Mouse (Mus musculus): Measurements from ENCODE around the gene Taf10. TPM values are rescaled to one million over a fixed set of nuclear protein-coding genes. Genes with fewer than 3 reads are reported as not detected.
"Not testable (repeated sequence)": the region's sequence is repeated elsewhere in the genome, so short reads cannot be mapped to it uniquely, and the experiment has no call there.

Taf10 gene
- polyA plus RNA-seq, 1 experiment from 2014 or later = 136 TPM

- H3K36me3 ChIP-seq = peaks cover 51% of the 10 kb centered on the region
- peak within 1 kb of the TSS; percentile 90 for H3K4me3 ChIP-seq
- WGBS = 0% methylated on average over 30 of the region's 30 CpGs
- H3K9ac ChIP-seq = peak within 1 kb of the TSS; percentile 98
- H3K9me3 ChIP-seq = no peaks in the 10 kb centered on the region
- H3K27me3 ChIP-seq = no peaks in the 10 kb centered on the region
- peaks cover 40% of the 10 kb centered on the region for H3K4me1 ChIP-seq
- ATAC-seq (ENCODE audit: borderline replicate concordance, extremely low read depth, low FRiP score, low TSS enrichment) = peak; percentile 0; the same call in 1 of the 2 replicates
- peak within 1 kb of the TSS; percentile 73 for H3K4me2 ChIP-seq
- H3K27ac ChIP-seq = peak within 1 kb of the TSS; percentile 94
These were observed 7.1 kb downstream of the Taf10 start, which contains the start of gene Rrp8 for GRCm38 (mm10) chr7:105736911-105737521. Gene Rrp8, minus strand, starts transcription at chr7:105737385.

- whole genome bisulfite sequencing = under 1% methylated on average over 62 of the region's 62 CpGs
- peak within 1 kb of the TSS; percentile 73 for H3K4me2 ChIP-seq
- peak within 1 kb of the TSS; percentile 90 for H3K4me3 ChIP-seq
- H3K36me3 ChIP-seq = peaks cover 51% of the 10 kb centered on the region
- H3K27me3 ChIP-seq = no peaks in the 10 kb centered on the region
- peaks cover 40% of the 10 kb centered on the region for H3K4me1 ChIP-seq
- H3K9ac ChIP-seq = peak within 1 kb of the TSS; percentile 98
- H3K9me3 ChIP-seq = no peaks in the 10 kb centered on the region
- peak; percentile 96 for ATAC-seq (ENCODE audit: borderline replicate concordance, extremely low read depth, low FRiP score, low TSS enrichment)
- peak within 1 kb of the TSS; percentile 94 for H3K27ac ChIP-seq
These were observed 7.8 kb downstream of the Taf10 start, which contains the start of gene Ilk for GRCm38 (mm10) chr7:105736264-105736901. Gene Ilk, plus strand, starts transcription at chr7:105736592.

DNA sequence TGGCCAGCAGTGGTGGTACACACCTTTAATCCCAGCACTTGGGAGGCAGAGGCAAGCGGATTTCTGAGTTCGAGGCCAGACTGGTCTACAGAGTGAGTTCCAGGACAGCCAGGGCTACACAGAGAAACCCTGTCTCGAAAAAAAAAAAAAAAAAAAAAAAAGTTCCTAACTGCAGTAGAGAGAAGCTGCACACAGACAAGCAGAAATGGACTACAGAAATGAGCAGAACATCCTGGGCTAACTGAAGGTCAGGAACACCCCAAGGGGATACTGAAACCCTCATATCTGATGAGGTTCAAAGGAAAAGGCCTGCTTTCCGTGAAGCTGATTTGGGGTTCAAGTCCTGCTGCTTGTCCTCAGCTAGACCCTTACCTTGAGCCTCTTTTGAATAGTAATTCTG lies 8.7 kb downstream of the Taf10 start:
- H3K27me3 ChIP-seq; H3K27ac ChIP-seq; ATAC-seq (ENCODE audit: borderline replicate concordance, extremely low read depth, low FRiP score, low TSS enrichment); H3K9me3 ChIP-seq: not testable (repeated sequence)
- Histone ChIP-seq H3K4me2 (peak overlapping the region; percentile 73), H3K9ac (peak overlapping the region; percentile 98), H3K36me3 (peaks cover 49% of the 10 kb centered on the region), H3K4me3 (peak overlapping the region; percentile 90), H3K4me1 (peaks cover 40% of the 10 kb centered on the region)
- 32% methylated on average over 4 of the region's 4 CpGs for WGBS

DNA sequence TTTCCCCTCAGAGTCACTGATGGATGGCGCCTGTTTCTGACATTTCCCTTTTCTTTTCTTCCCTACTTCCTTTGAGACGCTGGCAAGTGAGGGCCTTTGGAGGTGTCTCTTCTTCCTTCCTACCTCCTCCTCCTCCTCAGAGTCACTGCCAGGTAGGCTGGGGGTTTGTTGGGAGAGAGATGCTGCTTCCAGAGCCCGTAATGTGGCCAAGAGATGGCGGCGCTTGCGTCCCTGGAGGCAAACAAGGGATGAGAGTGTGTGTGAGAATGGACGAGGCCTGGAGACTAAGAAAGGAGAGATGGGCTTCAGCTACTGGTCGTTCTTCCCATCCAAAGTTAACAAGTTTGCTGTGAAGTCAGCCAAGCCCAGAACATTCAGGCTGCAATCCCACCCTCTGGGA lies 9.3 kb downstream of the Taf10 start:
- 77% methylated on average over 8 of the region's 8 CpGs for WGBS

GRCm38 (mm10) chr7:105733836-105734235 lies 10.3 kb downstream of the Taf10 start:
- Histone ChIP-seq H3K27ac (no peak overlapping the region), H3K4me2 (no peak overlapping the region), H3K4me3 (no peak overlapping the region), H3K9ac (no peak overlapping the region), H3K9me3 (no peaks in the 10 kb centered on the region), H3K27me3 (no peaks in the 10 kb centered on the region), H3K4me1 (peaks cover 26% of the 10 kb centered on the region), H3K36me3 (peaks cover 45% of the 10 kb centered on the region)
- WGBS = 94% methylated on average over 11 of the region's 11 CpGs
- ATAC-seq (ENCODE audit: borderline replicate concordance, extremely low read depth, low FRiP score, low TSS enrichment) = no peak

More for the DNA sequence above, 9.3 kb downstream of the Taf10 start:
- no peak for ATAC-seq (ENCODE audit: borderline replicate concordance, extremely low read depth, low FRiP score, low TSS enrichment)
- Histone ChIP-seq H3K9me3 (no peaks in the 10 kb centered on the region), H3K4me3 (peak overlapping the region; percentile 90; the same call in 1 of the 2 replicates), H3K36me3 (peaks cover 43% of the 10 kb centered on the region), H3K4me2 (peak overlapping the region; percentile 73), H3K27me3 (no peaks in the 10 kb centered on the region), H3K9ac (0 out of 2 replicates have a peak overlapping the region, but pooled peaks have one; percentile 98), H3K27ac (no peak overlapping the region), H3K4me1 (peaks cover 34% of the 10 kb centered on the region)

- Histone ChIP-seq H3K27ac (no peak overlapping the region), H3K9ac (no peak overlapping the region), H3K4me1 (no peaks in the 10 kb centered on the region), H3K4me2 (no peak overlapping the region), H3K36me3 (peaks cover 36% of the 10 kb centered on the region), H3K27me3 (no peaks in the 10 kb centered on the region), H3K4me3 (no peak overlapping the region), H3K9me3 (no peaks in the 10 kb centered on the region)
- WGBS = 79% methylated on average over 6 of the region's 6 CpGs
- ATAC-seq (ENCODE audit: borderline replicate concordance, extremely low read depth, low FRiP score, low TSS enrichment) = no peak
These were observed 15.3 kb downstream of the Taf10 start for GRCm38 (mm10) chr7:105728701-105729428.

- H3K9me3 ChIP-seq = no peaks in the 10 kb centered on the region
- H3K4me3 ChIP-seq = no peak overlapping the region
- no peaks in the 10 kb centered on the region for H3K4me1 ChIP-seq
- peaks cover 17% of the 10 kb centered on the region for H3K36me3 ChIP-seq
- ATAC-seq (ENCODE audit: borderline replicate concordance, extremely low read depth, low FRiP score, low TSS enrichment) = no peak
- H3K4me2 ChIP-seq = no peak overlapping the region
- H3K27ac ChIP-seq = no peak overlapping the region
- H3K27me3 ChIP-seq = no peaks in the 10 kb centered on the region
- WGBS = 96% methylated on average over 4 of the region's 4 CpGs
- no peak overlapping the region for H3K9ac ChIP-seq
These were observed 17.2 kb downstream of the Taf10 start for GRCm38 (mm10) chr7:105726980-105727325.

DNA sequence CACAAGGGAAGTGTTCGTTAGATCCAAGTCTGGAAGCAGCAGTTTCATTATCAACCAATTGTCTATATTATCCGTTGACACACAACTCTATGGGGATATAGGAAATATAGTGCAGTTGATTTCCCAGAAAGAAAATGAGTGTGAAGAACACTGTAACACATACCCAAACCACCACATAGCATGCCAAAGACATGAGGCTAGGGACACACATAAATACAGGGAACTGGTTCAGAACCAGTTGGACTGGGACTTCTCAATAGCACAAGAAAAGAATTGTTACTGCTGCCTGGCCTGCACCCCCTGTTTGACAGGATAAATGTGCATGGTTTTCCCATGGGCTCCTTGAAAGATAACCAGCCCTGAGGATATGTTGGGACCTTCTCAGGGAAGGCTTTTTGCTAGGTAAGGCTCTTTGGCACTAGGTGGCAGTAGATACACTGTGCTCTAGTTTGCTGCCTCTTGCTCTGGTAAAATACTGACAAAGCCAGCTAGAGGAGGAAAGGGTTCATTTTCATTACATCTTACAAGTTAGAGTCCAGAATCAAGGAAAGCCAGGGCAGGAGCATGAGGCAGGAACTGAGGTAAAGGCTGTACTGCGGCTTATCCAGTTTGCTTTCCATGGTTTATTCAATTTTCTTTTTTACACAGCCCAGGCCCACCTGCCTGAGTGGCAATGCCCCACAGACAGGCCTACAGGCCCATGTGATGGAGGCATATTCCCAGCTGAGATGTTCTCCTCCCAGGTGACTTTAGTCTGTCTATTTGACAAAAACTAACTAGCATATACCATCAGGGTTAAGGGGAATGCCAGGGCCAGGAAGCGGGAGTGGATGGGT lies 17.8 kb downstream of the Taf10 start:
- Histone ChIP-seq H3K4me2 (no peak overlapping the region), H3K4me1 (no peaks in the 10 kb centered on the region), H3K27me3 (no peaks in the 10 kb centered on the region), H3K27ac (no peak overlapping the region), H3K9ac (no peak overlapping the region), H3K36me3 (peaks cover 11% of the 10 kb centered on the region), H3K4me3 (no peak overlapping the region), H3K9me3 (no peaks in the 10 kb centered on the region)
- 82% methylated on average over 4 of the region's 4 CpGs for WGBS
- ATAC-seq (ENCODE audit: borderline replicate concordance, extremely low read depth, low FRiP score, low TSS enrichment) = no peak; the same call in 1 of the 2 replicates

GRCm38 (mm10) chr7:105721916-105722315 lies 22.2 kb downstream of the Taf10 start:
- no peak for ATAC-seq (ENCODE audit: borderline replicate concordance, extremely low read depth, low FRiP score, low TSS enrichment)
- Histone ChIP-seq H3K27ac (no peak overlapping the region), H3K9me3 (no peaks in the 10 kb centered on the region), H3K9ac (no peak overlapping the region), H3K4me3 (no peak overlapping the region), H3K27me3 (no peaks in the 10 kb centered on the region), H3K4me1 (no peaks in the 10 kb centered on the region), H3K36me3 (no peaks in the 10 kb centered on the region), H3K4me2 (no peak overlapping the region)
- WGBS = 61% methylated on average over 2 of the region's 2 CpGs

DNA sequence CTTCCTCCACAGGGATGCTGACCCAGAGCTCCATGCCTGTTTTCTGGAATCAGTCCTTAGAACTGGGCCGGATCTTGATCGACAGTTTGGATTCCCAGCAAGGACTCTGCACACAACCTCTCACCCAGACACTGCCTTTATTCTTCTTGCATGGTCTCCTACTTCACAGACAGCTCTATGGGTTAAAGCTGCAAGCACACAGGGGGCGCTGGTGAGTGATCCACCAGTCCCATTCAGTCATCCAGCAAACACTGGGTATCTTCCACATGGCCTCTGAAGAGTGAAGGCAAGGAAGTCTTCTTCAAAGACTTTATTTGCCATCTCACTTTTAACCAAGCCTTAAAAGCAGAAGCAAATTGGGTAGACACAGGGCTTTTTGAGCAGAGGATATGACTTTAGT lies 28.8 kb downstream of the Taf10 start:
- Histone ChIP-seq H3K9me3 (no peaks in the 10 kb centered on the region), H3K4me1 (no peaks in the 10 kb centered on the region), H3K4me2 (no peak overlapping the region), H3K4me3 (no peak overlapping the region), H3K36me3 (no peaks in the 10 kb centered on the region), H3K27ac (no peak overlapping the region), H3K27me3 (no peaks in the 10 kb centered on the region), H3K9ac (no peak overlapping the region)
- WGBS = 48% methylated on average over 3 of the region's 3 CpGs
- no peak for ATAC-seq (ENCODE audit: borderline replicate concordance, extremely low read depth, low FRiP score, low TSS enrichment)

DNA sequence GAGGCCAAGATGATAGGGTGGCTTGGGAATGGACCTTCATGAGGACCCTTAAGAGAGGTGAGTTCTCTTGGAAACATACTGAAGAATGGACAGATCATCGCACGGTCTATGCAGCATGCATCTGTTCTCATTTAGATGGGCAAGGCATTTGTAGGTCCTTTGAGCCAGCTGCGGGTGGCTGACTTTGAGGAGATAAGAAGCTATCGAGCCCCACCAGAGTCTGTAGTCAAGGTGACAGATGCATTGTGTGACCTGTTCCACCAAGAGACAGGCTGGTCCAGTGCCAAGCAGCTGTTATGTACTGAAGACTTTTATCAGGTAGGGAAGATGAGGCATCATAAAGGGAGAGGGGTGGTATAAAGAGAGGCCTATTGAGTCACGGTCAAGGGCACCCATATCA lies 35.4 kb downstream of the Taf10 start:
- no peak for ATAC-seq (ENCODE audit: borderline replicate concordance, extremely low read depth, low FRiP score, low TSS enrichment)
- Histone ChIP-seq H3K9ac (no peak overlapping the region), H3K27ac (no peak overlapping the region), H3K4me2 (no peak overlapping the region), H3K27me3 (no peaks in the 10 kb centered on the region), H3K36me3 (no peaks in the 10 kb centered on the region), H3K9me3 (no peaks in the 10 kb centered on the region), H3K4me1 (no peaks in the 10 kb centered on the region), H3K4me3 (no peak overlapping the region)
- WGBS = 91% methylated on average over 5 of the region's 5 CpGs

All from lung, embryonic 15.5 days (tissue).